Mouse (Mus musculus) heart, embryonic 11.5 days (tissue): Measurements from ENCODE around the gene B4galt5. TPM values are rescaled to one million over a fixed set of nuclear protein-coding genes. Genes with fewer than 3 reads are reported as not detected.
A peak's percentile ranks its signal among the peaks of the same experiment; 100 is the strongest.

Source experiments
- ATAC-seq: fragments of 200-750 bp; cut with Nextera tagmentation; replicated peaks from 2 replicates; pipeline ENCODE4 v1.8.0; 2017; ENCODE audit warnings: moderate library complexity; ENCODE audit not compliant: insufficient number of reproducible peaks, low FRiP score, low TSS enrichment
- H3K27ac ChIP-seq: fragments of 300-500 bp; sonication (generic); 2 replicates; pipeline ENCODE4 v1.5.1; 2014; ENCODE audit warnings: mild to moderate bottlenecking, low read depth, low read length
- H3K27me3 ChIP-seq: fragments of 300-500 bp; sonication (generic); 2 replicates; pipeline ENCODE4 v1.6.1; 2014; ENCODE audit warnings: mild to moderate bottlenecking, low read length, mixed read lengths; ENCODE audit not compliant: control insufficient read depth, insufficient read depth
- H3K36me3 ChIP-seq: fragments of 300-500 bp; sonication (generic); 2 replicates; pipeline ENCODE4 v1.6.1; 2014; ENCODE audit warnings: mild to moderate bottlenecking, low read length, moderate library complexity, mixed read lengths; ENCODE audit not compliant: control insufficient read depth, insufficient read depth
- H3K4me1 ChIP-seq: fragments of 300-500 bp; sonication (generic); 2 replicates; pipeline ENCODE4 v1.6.1; 2014; ENCODE audit warnings: low read length; ENCODE audit not compliant: control insufficient read depth, insufficient read depth
- H3K4me2 ChIP-seq: fragments of 300-500 bp; sonication (generic); 2 replicates; pipeline ENCODE4 v1.6.1; 2014; ENCODE audit warnings: mild to moderate bottlenecking, moderate library complexity
- H3K4me3 ChIP-seq: fragments of 300-500 bp; sonication (generic); 2 replicates; pipeline ENCODE4 v1.5.1; 2014; ENCODE audit warnings: low read depth, low read length
- H3K9ac ChIP-seq: fragments of 300-500 bp; sonication (generic); 2 replicates; pipeline ENCODE4 v1.6.1; 2014; ENCODE audit warnings: mild to moderate bottlenecking, low read depth, low read length, moderate library complexity
- H3K9me3 ChIP-seq: fragments of 300-500 bp; sonication (generic); replicated peaks from 2 replicates; pipeline ENCODE4 v1.6.1; 2016; ENCODE audit warnings: low read length; ENCODE audit not compliant: control insufficient read depth
- WGBS: fragments of 180-500 bp; shearing (Covaris S2); extraction: QIAGEN DNeasy Blood & Tissue Kit; methylation state at CpG from one replicate; pipeline ENCODE4 v1.1.7; 2014; ENCODE audit not compliant: insufficient replicate concordance; 5-methylcytosine and 5-hydroxymethylcytosine counted together
- polyA plus RNA-seq: library from polyadenylated mRNA; unstranded; fragments of >200 nt; fragmentation: Nextera tagmentation; extraction: Ambion mirVana; gene quantifications from 2 replicates; pipeline ENCODE4 v1.2.1, GENCODE M21; 2014

B4galt5 gene
- polyA plus RNA-seq, 1 experiment from 2014 or later, result 24.5 TPM

DNA sequence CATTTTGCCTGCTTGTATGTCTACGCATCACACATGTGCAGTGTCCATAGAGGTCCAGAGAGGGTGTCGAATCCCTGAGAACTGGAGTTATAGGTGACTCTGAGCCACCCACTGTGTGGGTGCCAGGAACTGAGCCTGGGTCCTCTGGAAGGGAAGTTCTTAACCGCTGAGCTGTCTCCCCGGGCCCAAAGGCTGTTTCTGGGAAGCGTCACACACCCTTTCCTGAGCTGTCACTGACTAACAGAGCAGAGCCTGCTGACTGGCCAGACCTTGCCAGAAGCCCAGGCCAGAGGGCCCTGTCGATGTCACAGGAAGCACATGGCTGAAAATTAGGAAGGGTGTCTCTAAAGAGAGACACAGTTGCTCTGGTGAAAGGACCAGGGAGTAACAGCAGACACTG, 3.5 kb upstream of the B4galt5 start:
- Histone ChIP-seq H3K4me1 (peaks cover 24% of the 10 kb centered on the region), H3K27me3 (no peaks in the 10 kb centered on the region), H3K27ac (no peak overlapping the region), H3K36me3 (no peaks in the 10 kb centered on the region), H3K9ac (no peak overlapping the region), H3K4me3 (no peak overlapping the region), H3K9me3 (no peaks in the 10 kb centered on the region), H3K4me2 (no peak overlapping the region)
- ATAC-seq, result no peak
- whole genome bisulfite sequencing, result 44% methylated on average over 6 of the region's 6 CpGs

DNA sequence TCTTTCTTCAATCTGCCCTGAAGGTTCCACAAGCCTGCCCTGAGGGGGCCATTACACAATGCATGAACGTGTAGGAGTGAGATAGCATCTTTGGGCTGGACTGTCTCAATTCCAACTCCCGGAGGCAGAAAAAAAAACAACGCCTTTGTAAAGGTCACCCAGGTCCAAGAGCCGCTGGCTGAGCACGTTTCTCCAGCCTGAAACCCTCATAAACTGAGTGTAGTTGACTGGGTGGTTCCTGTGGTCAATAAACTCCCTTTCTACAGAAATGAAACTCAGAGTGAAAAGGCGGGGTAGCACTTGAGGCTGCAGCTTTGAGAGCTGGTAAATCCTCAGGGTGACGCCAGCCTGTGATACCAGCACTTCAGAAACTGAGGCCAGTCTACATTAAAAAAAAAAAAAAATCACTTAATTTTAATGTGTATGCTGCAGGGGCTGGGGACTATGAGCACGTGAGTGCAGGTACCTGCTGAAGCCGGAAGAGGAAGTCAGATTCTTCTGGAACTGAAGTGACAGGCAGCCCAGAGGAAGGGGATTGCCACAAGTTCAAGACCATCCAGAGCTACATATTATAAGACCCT, 2.5 kb upstream of the B4galt5 start:
- no peaks in the 10 kb centered on the region for H3K9me3 ChIP-seq
- ATAC-seq, result no peak
- H3K27ac ChIP-seq, result no peak overlapping the region
- H3K4me2 ChIP-seq, result no peak overlapping the region
- WGBS, result 46% methylated on average over 9 of the region's 9 CpGs
- peaks cover 29% of the 10 kb centered on the region for H3K4me1 ChIP-seq
- no peak overlapping the region for H3K4me3 ChIP-seq
- H3K27me3 ChIP-seq, result no peaks in the 10 kb centered on the region
- H3K9ac ChIP-seq, result no peak overlapping the region
- no peaks in the 10 kb centered on the region for H3K36me3 ChIP-seq

DNA sequence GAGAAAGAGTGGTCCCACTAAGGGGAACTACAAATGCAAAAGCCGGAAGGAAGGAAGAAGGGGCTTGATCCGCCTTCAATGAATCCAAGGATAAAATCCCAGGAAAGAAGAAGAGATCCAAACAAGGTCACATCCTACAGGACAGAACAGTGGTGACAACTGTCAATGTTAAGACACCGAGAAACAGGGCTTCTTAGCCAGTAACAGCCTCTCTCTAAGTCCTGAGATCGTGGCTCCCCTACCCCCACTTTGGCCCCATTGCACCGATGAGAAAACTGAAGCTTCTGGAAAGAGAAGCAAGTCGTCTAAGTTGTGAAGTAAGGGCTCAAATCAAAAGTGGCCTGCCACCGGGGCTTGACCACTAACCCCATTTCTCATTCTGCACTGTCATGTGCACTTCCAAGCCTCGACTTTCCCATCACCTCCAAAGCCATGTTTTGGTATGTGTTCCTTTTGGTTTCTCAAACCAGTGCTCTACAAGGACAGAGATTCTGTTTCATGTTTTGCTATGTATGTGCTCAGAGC, 1.2 kb upstream of the B4galt5 start:
- Histone ChIP-seq H3K9ac (no peak overlapping the region), H3K36me3 (no peaks in the 10 kb centered on the region), H3K27me3 (no peaks in the 10 kb centered on the region), H3K4me1 (peaks cover 35% of the 10 kb centered on the region), H3K27ac (no peak overlapping the region), H3K4me2 (peak overlapping the region; percentile 85), H3K9me3 (no peaks in the 10 kb centered on the region), H3K4me3 (no peak overlapping the region)
- ATAC-seq, result no peak
- WGBS, result 54% methylated on average over 8 of the region's 8 CpGs

DNA sequence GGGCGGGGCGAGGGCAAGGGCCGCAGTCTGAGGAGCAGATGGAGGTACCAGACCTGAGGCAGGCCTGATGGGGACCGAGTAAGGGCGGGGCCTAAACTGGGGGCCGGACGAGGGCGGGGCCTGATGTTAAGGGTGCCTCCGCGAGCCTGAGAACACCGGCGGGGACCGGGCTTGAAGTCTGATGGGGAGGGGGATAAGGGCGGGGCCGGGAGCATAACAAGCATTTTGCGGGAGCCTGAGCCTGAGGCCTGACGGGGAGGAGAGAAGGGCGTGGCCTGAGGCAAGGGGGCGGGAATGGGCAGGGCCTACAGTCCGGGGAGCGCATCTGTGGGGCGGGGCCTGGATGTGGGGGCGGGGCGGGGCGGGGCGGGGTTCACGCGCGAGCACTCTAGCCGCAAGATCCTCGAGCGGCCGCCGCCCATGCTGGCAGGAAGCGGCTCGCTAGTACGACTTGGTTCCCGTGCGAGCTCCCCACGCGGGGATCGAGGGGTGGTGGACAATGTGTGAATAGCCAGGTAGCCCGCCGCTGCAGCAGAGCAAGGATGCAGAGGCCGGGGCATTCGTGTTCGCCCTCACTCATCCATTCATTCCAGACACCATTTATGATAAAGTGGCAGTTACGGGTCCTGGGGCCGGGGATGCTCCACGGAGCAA, 427 bp upstream of the B4galt5 start:
- no peaks in the 10 kb centered on the region for H3K27me3 ChIP-seq
- H3K9me3 ChIP-seq, result no peaks in the 10 kb centered on the region
- peak overlapping the region; percentile 90 for H3K4me3 ChIP-seq
- ATAC-seq, result peak; percentile 94
- no peak overlapping the region for H3K27ac ChIP-seq
- no peaks in the 10 kb centered on the region for H3K36me3 ChIP-seq
- H3K4me2 ChIP-seq, result peak overlapping the region; percentile 85
- WGBS, result under 1% methylated on average over 41 of the region's 50 CpGs
- peak overlapping the region; percentile 92 for H3K9ac ChIP-seq
- H3K4me1 ChIP-seq, result peaks cover 36% of the 10 kb centered on the region

DNA sequence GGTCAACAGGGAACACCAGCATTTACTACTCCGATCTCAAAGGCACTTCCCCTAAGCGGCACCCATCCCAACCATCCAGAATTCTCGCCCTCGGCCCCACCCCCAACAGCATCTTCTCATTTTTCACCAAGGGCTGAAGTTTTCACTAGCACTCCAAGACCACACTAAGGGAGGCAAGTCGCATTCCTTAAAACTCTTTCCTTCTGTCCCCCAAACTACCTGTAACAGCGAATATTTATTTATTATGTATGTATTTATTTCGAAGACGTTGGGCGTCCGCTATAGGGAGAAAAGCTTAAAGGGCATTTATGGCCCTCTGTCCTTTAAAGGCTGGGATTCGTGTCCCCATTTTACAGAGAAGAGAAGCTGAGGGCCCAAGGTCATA, 1.0 kb downstream of the B4galt5 start:
- H3K4me2 ChIP-seq, result peak overlapping the region; percentile 85
- H3K27ac ChIP-seq, result peak overlapping the region; percentile 86; the same call in 1 of the 2 replicates
- no peak for ATAC-seq
- H3K4me1 ChIP-seq, result peaks cover 49% of the 10 kb centered on the region
- no peaks in the 10 kb centered on the region for H3K36me3 ChIP-seq
- peak overlapping the region; percentile 92 for H3K9ac ChIP-seq
- H3K9me3 ChIP-seq, result no peaks in the 10 kb centered on the region
- peak overlapping the region; percentile 90 for H3K4me3 ChIP-seq
- whole genome bisulfite sequencing, result 11% methylated on average over 11 of the region's 11 CpGs
- H3K27me3 ChIP-seq, result no peaks in the 10 kb centered on the region

DNA sequence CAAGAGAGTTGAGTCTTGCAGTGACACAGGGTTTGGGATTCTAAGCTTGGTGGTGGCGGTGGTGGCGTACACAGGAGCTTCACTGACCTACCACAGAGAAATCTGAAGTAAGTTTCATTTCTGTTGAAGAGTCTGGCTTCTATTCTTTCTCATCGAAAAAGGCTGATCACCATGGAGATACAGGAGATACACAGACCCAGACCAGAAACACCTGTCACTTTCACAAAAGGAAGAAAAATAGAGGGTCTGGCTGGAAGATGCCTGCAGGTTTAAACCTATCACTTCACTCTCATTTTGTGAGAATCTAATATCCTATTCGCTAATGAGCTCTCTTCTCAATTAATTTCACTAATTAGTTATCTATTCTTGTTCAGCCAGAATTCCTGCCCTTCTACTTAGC, 1.6 kb downstream of the B4galt5 start:
- H3K4me1 ChIP-seq, result peaks cover 46% of the 10 kb centered on the region
- no peaks in the 10 kb centered on the region for H3K36me3 ChIP-seq
- H3K4me3 ChIP-seq, result peak overlapping the region; percentile 90; the same call in 1 of the 2 replicates
- no peak overlapping the region for H3K9ac ChIP-seq
- no peak overlapping the region for H3K27ac ChIP-seq
- ATAC-seq, result no peak
- H3K4me2 ChIP-seq, result peak overlapping the region; percentile 85
- WGBS, result 81% methylated on average over 4 of the region's 4 CpGs
- H3K9me3 ChIP-seq, result no peaks in the 10 kb centered on the region
- no peaks in the 10 kb centered on the region for H3K27me3 ChIP-seq

DNA sequence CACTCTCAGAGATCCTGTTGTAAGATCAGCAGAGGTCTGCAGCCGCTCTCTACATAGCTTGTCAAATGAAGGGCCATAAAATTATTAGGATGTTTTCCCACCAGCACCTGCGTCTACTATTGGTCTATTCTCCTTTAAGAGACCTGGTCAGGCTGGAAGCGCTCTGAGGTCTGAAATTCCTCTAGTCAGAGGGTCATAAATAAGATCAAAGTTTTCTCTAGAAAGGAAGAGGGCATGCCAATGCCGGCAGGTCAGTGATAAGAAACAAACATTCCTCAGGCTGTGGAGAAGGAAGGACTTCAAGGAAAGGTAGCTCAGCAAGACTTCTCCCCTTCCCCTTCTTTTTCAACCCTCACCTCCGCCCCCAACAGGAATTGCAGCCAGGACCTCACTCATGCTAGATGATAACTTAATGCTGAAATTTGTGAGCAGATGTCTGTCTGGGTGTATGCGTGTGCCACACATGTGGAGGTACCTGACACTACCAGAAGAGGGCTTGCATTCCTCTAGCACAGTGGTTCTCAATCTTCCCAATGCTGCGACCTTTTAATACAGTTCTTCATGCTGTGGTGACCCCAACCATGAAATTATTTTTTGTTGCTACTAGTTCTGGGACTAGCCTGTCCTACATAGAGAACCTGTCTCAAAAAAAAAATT, 3.3 kb downstream of the B4galt5 start:
- Histone ChIP-seq H3K27ac (0 out of 2 replicates have a peak overlapping the region, but pooled peaks have one; percentile 10), H3K9ac (no peak overlapping the region), H3K4me2 (peak overlapping the region; percentile 21), H3K4me3 (no peak overlapping the region), H3K4me1 (peaks cover 43% of the 10 kb centered on the region), H3K36me3 (no peaks in the 10 kb centered on the region), H3K9me3 (no peaks in the 10 kb centered on the region), H3K27me3 (no peaks in the 10 kb centered on the region)
- WGBS, result 51% methylated on average over 7 of the region's 7 CpGs
- no peak for ATAC-seq

DNA sequence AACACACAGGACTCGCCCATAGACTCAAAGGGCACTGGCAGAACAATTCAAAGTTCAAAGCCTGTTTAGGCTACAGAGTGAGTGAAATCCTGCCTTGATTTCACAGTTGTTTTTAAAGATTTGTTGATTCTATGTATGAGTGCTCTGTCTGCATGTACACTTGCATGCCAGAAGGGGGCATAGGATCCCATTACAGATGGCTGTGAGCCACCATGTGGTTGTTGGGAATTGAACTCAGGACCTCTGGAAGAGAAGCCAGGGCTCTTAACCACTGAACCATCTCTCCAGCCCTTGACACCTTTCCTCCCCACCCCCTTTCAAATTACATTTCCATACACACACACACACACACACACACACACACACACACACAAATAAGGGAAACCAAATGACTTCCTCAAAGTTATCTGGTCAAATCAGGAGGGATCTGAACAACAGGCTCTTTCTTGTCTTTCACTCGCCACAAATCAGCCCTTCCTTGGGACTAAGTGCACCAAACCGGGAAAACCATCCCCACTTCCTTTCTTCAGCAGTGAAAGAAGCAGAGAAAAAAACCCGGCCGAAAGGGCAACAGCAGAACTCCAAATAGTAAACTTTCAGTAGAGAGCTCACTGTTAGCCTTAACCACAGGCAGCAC, 4.0 kb downstream of the B4galt5 start:
- Histone ChIP-seq H3K4me2 (peak overlapping the region; percentile 21), H3K27ac (no peak overlapping the region)
- ATAC-seq, result no peak

More for the DNA sequence above, 4.0 kb downstream of the B4galt5 start:
- H3K9ac ChIP-seq, result no peak overlapping the region
- WGBS, result 52% methylated on average over 5 of the region's 5 CpGs
- H3K4me3 ChIP-seq, result no peak overlapping the region
- H3K4me1 ChIP-seq, result peaks cover 36% of the 10 kb centered on the region
- H3K9me3 ChIP-seq, result no peaks in the 10 kb centered on the region
- H3K27me3 ChIP-seq, result no peaks in the 10 kb centered on the region
- no peaks in the 10 kb centered on the region for H3K36me3 ChIP-seq
